In genomic region chr7:140135106-140135770, GRCm38 (mm10) we compare ENCODE assay signal across 28 mouse cellular contexts. TPM values are rescaled to one million over a fixed set of nuclear protein-coding genes. Genes with fewer than 3 reads are reported as not detected.
DNase-seq lines count a peak whose midpoint lies in the region; ATAC-seq lines count a peak whose summit lies in the region.
"Had no signal": no experiment of that assay in that cellular context is flagged by ENCODE, and none has a peak within 500 bp of the region (broad histone marks: within the 10 kb centered on the region; RNA-seq: fewer than 3 reads in every experiment).

No protein-coding gene starts in this region.

- peak; percentile 50 for DNase-seq in adrenal gland, postnatal 10 days
- DNase-seq in adrenal gland, postnatal 4 days (ENCODE audit: low spot score in 2 of 2) = no peak
- peak; percentile 70 for DNase-seq in adrenal gland, postnatal 14 days
- no peak for DNase-seq in right cerebral cortex, postnatal 36 days (ENCODE audit: low spot score in 2 of 2)
- no peak for DNase-seq in kidney, adult 9 months
- no peak for DNase-seq in cerebellum, adult 9-10 months
- DNase-seq: cerebellum, adult 11 months; cerebellum, adult 9-11 months; gastrocnemius, adult 2 months; gastrocnemius, postnatal 36 days; heart, postnatal 14 days; kidney, adult 18-20 months; kidney, postnatal 36 days; lung, postnatal 4 days; midbrain, embryonic 14.5 days; retina, postnatal 1 day; right cerebral cortex, postnatal 14 days; spleen, adult 18-20 months; thymus, postnatal 4 days had no signal

- peak; percentile 28 for ATAC-seq in granulocyte monocyte progenitor cell, adult 5-6 weeks (replicated peaks; ENCODE audit: poor library complexity, severe bottlenecking)
- ATAC-seq: CD4-positive, CD25-positive, alpha-beta regulatory T cell, adult 4 months; forebrain, embryonic 16.5 days; hindbrain, embryonic 16.5 days had no signal

RNA-seq across cellular contexts. Expression of gene Mtg1, which starts 2.1 kb away (rescaled TPM):
- total RNA-seq in adrenal gland, postnatal 10 days (2021) = 10 to 100 TPM; 42.0 to 45.9 TPM
- total RNA-seq in adrenal gland, postnatal 4 days (2021) = 10 to 100 TPM; 33.6 to 35.8 TPM
- 41.3 and 48.7 TPM in 2 replicates for total RNA-seq in adrenal gland, postnatal 14 days (2021)
- total RNA-seq in granulocyte monocyte progenitor cell, adult 5-6 weeks (2014; fragmentation: Nextera tagmentation) = 11.4 and 21.0 TPM in 2 replicates
- 9.5 and 14.4 TPM in 2 replicates for total RNA-seq in granulocyte monocyte progenitor cell, adult 5-6 weeks (2017)

RNA-seq across cellular contexts. Expression of gene Echs1, which starts 19.0 kb away (rescaled TPM):
- 100 to 1,000 TPM; 600 to 610 TPM for total RNA-seq in adrenal gland, postnatal 10 days (2021)
- total RNA-seq in adrenal gland, postnatal 4 days (2021) = 100 to 1,000 TPM; 290 to 325 TPM
- total RNA-seq in adrenal gland, postnatal 14 days (2021) = 536 and 571 TPM in 2 replicates
- 97.4 and 109 TPM in 2 replicates for total RNA-seq in granulocyte monocyte progenitor cell, adult 5-6 weeks (2014; fragmentation: Nextera tagmentation)
- total RNA-seq in granulocyte monocyte progenitor cell, adult 5-6 weeks (2017) = 107 and 150 TPM in 2 replicates

RNA-seq across cellular contexts. Expression of gene Sprn, which starts 19.4 kb away (rescaled TPM):
- 1 to 10 TPM; 1.7 to 2.0 TPM for total RNA-seq in adrenal gland, postnatal 10 days (2021)
- 1 to 10 TPM; 1.7 to 2.6 TPM for total RNA-seq in adrenal gland, postnatal 4 days (2021)
- total RNA-seq in adrenal gland, postnatal 14 days (2021) = 0.67 and 1.4 TPM in 2 replicates
- not detected in 2 replicates for total RNA-seq in granulocyte monocyte progenitor cell, adult 5-6 weeks (2014; fragmentation: Nextera tagmentation)
- not detected in 2 replicates for total RNA-seq in granulocyte monocyte progenitor cell, adult 5-6 weeks (2017)

RNA-seq across cellular contexts. Expression of gene Paox, which starts 19.6 kb away (rescaled TPM):
- 10 to 100 TPM; 21.2 to 25.1 TPM for total RNA-seq in adrenal gland, postnatal 10 days (2021)
- total RNA-seq in adrenal gland, postnatal 4 days (2021) = 10 to 100 TPM; 20.4 to 21.0 TPM
- 20.8 and 23.6 TPM in 2 replicates for total RNA-seq in adrenal gland, postnatal 14 days (2021)
- 37.9 and 44.7 TPM in 2 replicates for total RNA-seq in granulocyte monocyte progenitor cell, adult 5-6 weeks (2014; fragmentation: Nextera tagmentation)
- total RNA-seq in granulocyte monocyte progenitor cell, adult 5-6 weeks (2017) = 26.6 and 38.5 TPM in 2 replicates

RNA-seq across cellular contexts. Expression of gene Olfr522, which starts 29.3 kb away (rescaled TPM):
- not detected for total RNA-seq in adrenal gland, postnatal 10 days (2021)
- not detected for total RNA-seq in adrenal gland, postnatal 4 days (2021)
- total RNA-seq in adrenal gland, postnatal 14 days (2021) = not detected in 2 replicates
- not detected in 2 replicates for total RNA-seq in granulocyte monocyte progenitor cell, adult 5-6 weeks (2014; fragmentation: Nextera tagmentation)
- not detected in 2 replicates for total RNA-seq in granulocyte monocyte progenitor cell, adult 5-6 weeks (2017)
- total RNA-seq: gastrocnemius, adult 2 months; gastrocnemius, postnatal 36 days; heart, postnatal 14 days; layer of hippocampus, adult 2 months; layer of hippocampus, postnatal 14 days; left cerebral cortex, adult 2 months; left cerebral cortex, postnatal 25 days; liver, adult 2 months had no signal

Comparison
In these comparisons a context has a peak if more than half of its experiments do, and no peak if none do; other contexts are left out.
1. DNase-seq: peak in adrenal gland, postnatal 10 days (single experiment) and adrenal gland, postnatal 14 days (single experiment); none in adrenal gland, postnatal 4 days (0 of 2), right cerebral cortex, postnatal 36 days (0 of 2), kidney, adult 9 months (single experiment) and cerebellum, adult 9-10 months (single experiment).